8 mouse cellular contexts compared by ENCODE assay signal in the genomic region with DNA sequence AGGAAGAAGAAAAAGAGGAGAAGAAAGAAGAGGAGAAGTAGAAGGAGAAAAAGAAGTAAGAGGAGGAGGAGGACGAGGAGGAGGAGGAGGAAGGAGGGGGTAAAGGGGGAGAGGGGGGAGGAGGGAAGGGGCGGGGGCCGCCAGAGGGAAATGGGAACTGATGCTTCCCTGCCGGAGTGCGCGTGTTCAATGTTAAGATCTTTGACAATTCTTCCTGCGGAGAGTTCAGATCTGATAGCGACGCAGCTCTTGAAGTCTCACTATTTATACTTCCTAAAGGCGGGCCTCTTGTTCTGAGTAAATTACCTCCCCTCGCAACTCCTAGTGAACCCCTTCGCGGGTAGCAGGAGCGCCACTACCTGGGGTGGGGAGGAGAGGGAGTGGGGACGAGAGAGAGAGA. TPM values are rescaled to one million over a fixed set of nuclear protein-coding genes. Genes with fewer than 3 reads are reported as not detected.
A peak's percentile ranks its signal among the peaks of the same experiment; 100 is the strongest.
DNase-seq lines count a peak whose midpoint lies in the region; ATAC-seq lines count a peak whose summit lies in the region.

A gene (minus strand): TSS at position 66 of the 400 bp plus-strand sequence.

- peak; percentile 4 for DNase-seq in kidney, adult 9 months
- no peak for DNase-seq in kidney, postnatal 14 days
- peak; percentile 41 for DNase-seq in R1 (ENCODE audit: low read depth, low spot score)
- peak; percentile 54 for DNase-seq in hindbrain, embryonic 11.5 days (ENCODE audit: low spot score)
- no peak for DNase-seq in midbrain, embryonic 10.5 days (ENCODE audit: low spot score)
- no peak for DNase-seq in thymus, postnatal 0 days (ENCODE audit: low spot score)
- DNase-seq in right cerebral cortex, adult 18-20 months, result no peak

- ATAC-seq in hindbrain, embryonic 11.5 days (ENCODE audit: low FRiP score), result no peak
- ATAC-seq in megakaryocyte-erythroid progenitor cell, adult 5-6 weeks (replicated peaks; ENCODE audit: low FRiP score, low TSS enrichment, poor library complexity, severe bottlenecking), result no peak

- no peaks in the 10 kb centered on the region for H3K9me3 ChIP-seq in hindbrain, embryonic 11.5 days (ENCODE audit: control insufficient read depth, low read length)
- no peaks in the 10 kb centered on the region for H3K9me3 ChIP-seq in midbrain, embryonic 10.5 days (replicated peaks)

- H3K4me2 ChIP-seq in hindbrain, embryonic 11.5 days (replicated peaks; ENCODE audit: low read depth, low read length), result peak within 1 kb of the TSS; percentile 65

- H3K9ac ChIP-seq in hindbrain, embryonic 11.5 days (ENCODE audit: low read depth, low read length), result peak within 1 kb of the TSS; percentile 52

- no peaks in the 10 kb centered on the region for H3K36me3 ChIP-seq in hindbrain, embryonic 11.5 days (ENCODE audit: control insufficient read depth, insufficient read depth, low read length)
- H3K36me3 ChIP-seq in midbrain, embryonic 10.5 days, result no peaks in the 10 kb centered on the region

- peak within 1 kb of the TSS; percentile 75 for H3K27ac ChIP-seq in hindbrain, embryonic 11.5 days (ENCODE audit: low read depth, low read length)
- H3K27ac ChIP-seq in midbrain, embryonic 10.5 days (replicated peaks), result peak within 1 kb of the TSS; percentile 80

- peaks cover 4% of the 10 kb centered on the region for H3K4me1 ChIP-seq in hindbrain, embryonic 11.5 days (replicated peaks; ENCODE audit: control insufficient read depth, insufficient read depth, low read length)
- peaks cover 54% of the 10 kb centered on the region for H3K4me1 ChIP-seq in midbrain, embryonic 10.5 days

- H3K27me3 ChIP-seq in hindbrain, embryonic 11.5 days (ENCODE audit: control insufficient read depth, insufficient read depth, low read length), result peaks cover 44% of the 10 kb centered on the region
- peaks cover 84% of the 10 kb centered on the region for H3K27me3 ChIP-seq in midbrain, embryonic 10.5 days (ENCODE audit: low read depth, poor library complexity, severe bottlenecking)

- H3K4me3 ChIP-seq in hindbrain, embryonic 11.5 days (ENCODE audit: low read depth, low read length), result peak within 1 kb of the TSS; percentile 41
- peak within 1 kb of the TSS; percentile 63 for H3K4me3 ChIP-seq in midbrain, embryonic 10.5 days

- WGBS in hindbrain, embryonic 11.5 days, result 0% methylated on average over 10 of the region's 15 CpGs
- WGBS in midbrain, embryonic 10.5 days, result 0% methylated on average over 15 of the region's 15 CpGs

RNA-seq across cellular contexts. Expression of the gene that starts here (rescaled TPM):
- polyA plus RNA-seq in hindbrain, embryonic 11.5 days (2014; fragmentation: Nextera tagmentation; extraction: Ambion mirVana), result 23.7 and 32.7 TPM in 2 replicates
- polyA plus RNA-seq in midbrain, embryonic 10.5 days (2016; fragmentation: Nextera tagmentation; extraction: Ambion mirVana), result 10.5 and 20.0 TPM in 2 replicates
- not detected in 2 replicates for total RNA-seq in megakaryocyte-erythroid progenitor cell, adult 5-6 weeks (2014; fragmentation: Nextera tagmentation)
- not detected in 2 replicates for total RNA-seq in megakaryocyte-erythroid progenitor cell, adult 5-6 weeks (2017)
- polyA plus RNA-seq in thymus, postnatal 0 days (2015; fragmentation: Nextera tagmentation; extraction: Ambion mirVana), result 0.13 and 0.16 TPM in 2 replicates

Comparison
In these comparisons a context has a peak if more than half of its experiments do, and no peak if none do; other contexts are left out.
1. DNase-seq: peak in kidney, adult 9 months (single experiment), R1 (single experiment) and hindbrain, embryonic 11.5 days (single experiment); none in kidney, postnatal 14 days (single experiment), midbrain, embryonic 10.5 days (single experiment), thymus, postnatal 0 days (single experiment) and right cerebral cortex, adult 18-20 months (single experiment).